Mouse (Mus musculus) heart, postnatal 0 days (tissue): ENCODE measurements at regions not wholly inside any gene's neighbourhood (a gene's known extent, or its start where the extent isn't known, plus 50 kb on each side); places are given as distances from the start of the nearest gene placed in this dataset.
"Not testable (repeated sequence)": the region's sequence is repeated elsewhere in the genome, so short reads cannot be mapped to it uniquely, and the experiment has no call there.

Source experiments
- CTCF ChIP-seq: IDR thresholded peaks from 2 replicates; pipeline ENCODE4 v1.5.1; 2016; ENCODE audit warnings: antibody characterized with exemption, control low read depth, low read depth
- EP300 ChIP-seq: IDR thresholded peaks from 2 replicates; pipeline ENCODE4 v1.6.1; 2016; ENCODE audit warnings: antibody characterized with exemption, low read depth

GRCm38 (mm10) chr2:10734337-10734736 is 364.0 kb downstream of the Sfmbt2 start:
- not testable (repeated sequence) for TF ChIP-seq EP300, CTCF
